Mouse (Mus musculus) embryonic facial prominence, embryonic 12.5 days (tissue): ENCODE measurements at regions not wholly inside any gene's neighbourhood (a gene's known extent, or its start where the extent isn't known, plus 50 kb on each side); places are given as distances from the start of the nearest gene placed in this dataset.

Source experiments
- ATAC-seq: fragments of 200-750 bp; cut with Nextera tagmentation; 2 replicates; pipeline ENCODE4 v1.8.0; 2017; ENCODE audit not compliant: insufficient number of reproducible peaks, insufficient read depth, low FRiP score, low TSS enrichment
- H3K27ac ChIP-seq: fragments of 300-500 bp; sonication (generic); 2 replicates; pipeline ENCODE4 v1.5.1; 2016; ENCODE audit warnings: mild to moderate bottlenecking
- H3K27me3 ChIP-seq: fragments of 300-500 bp; sonication (generic); 2 replicates; pipeline ENCODE4 v1.6.1; 2016; ENCODE audit warnings: mild to moderate bottlenecking, moderate library complexity
- H3K36me3 ChIP-seq: fragments of 300-500 bp; sonication (generic); 2 replicates; pipeline ENCODE4 v1.6.1; 2016; ENCODE audit warnings: mild to moderate bottlenecking
- H3K4me1 ChIP-seq: fragments of 300-500 bp; sonication (generic); 2 replicates; pipeline ENCODE4 v1.6.1; 2016
- H3K4me2 ChIP-seq: fragments of 300-500 bp; sonication (generic); replicated peaks from 2 replicates; pipeline ENCODE4 v1.6.1; 2016; ENCODE audit warnings: mild to moderate bottlenecking, moderate library complexity
- H3K4me3 ChIP-seq: fragments of 300-500 bp; sonication (generic); 2 replicates; pipeline ENCODE4 v1.5.1; 2016; ENCODE audit warnings: mild to moderate bottlenecking
- H3K9ac ChIP-seq: fragments of 300-500 bp; sonication (generic); 2 replicates; pipeline ENCODE4 v1.6.1; 2016; ENCODE audit warnings: mild to moderate bottlenecking, moderate library complexity
- H3K9me3 ChIP-seq: fragments of 300-500 bp; sonication (generic); 2 replicates; pipeline ENCODE4 v1.6.1; 2016; ENCODE audit warnings: mild to moderate bottlenecking, moderate library complexity
- WGBS: fragments of 180-500 bp; shearing (Covaris S2); methylation state at CpG from one replicate; pipeline ENCODE4 v1.1.7; 2016; 5-methylcytosine and 5-hydroxymethylcytosine counted together

DNA sequence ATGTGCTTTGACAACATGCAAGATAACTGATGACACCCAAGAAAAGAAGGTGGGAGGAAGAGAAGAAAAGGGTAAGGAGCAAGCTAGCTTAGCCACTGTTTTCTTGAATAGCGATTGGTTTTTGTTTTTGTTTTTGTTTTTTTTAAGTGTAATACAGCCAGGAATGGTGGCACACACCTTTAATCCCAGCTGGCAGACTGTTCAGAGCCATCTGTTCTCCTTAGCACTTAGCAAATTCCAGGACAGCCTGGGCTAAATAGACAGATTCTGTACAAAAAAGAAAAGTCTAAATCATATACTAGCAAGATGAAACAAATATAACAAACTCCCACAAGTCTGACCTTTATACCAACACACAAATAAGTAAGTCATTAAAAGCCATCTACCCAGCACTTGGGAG lies 50.4 kb upstream of the Nabp1 start:
- Histone ChIP-seq H3K9me3 (no peaks in the 10 kb centered on the region), H3K27ac (no peak overlapping the region), H3K4me1 (peaks cover 5% of the 10 kb centered on the region; the same call in 1 of the 2 replicates), H3K36me3 (no peaks in the 10 kb centered on the region), H3K9ac (no peak overlapping the region), H3K4me2 (no peak overlapping the region), H3K4me3 (no peak overlapping the region), H3K27me3 (no peaks in the 10 kb centered on the region)
- ATAC-seq, result no peak
- WGBS, result 76% methylated on average over 1 of the region's 1 CpGs
